Mouse (Mus musculus) neural tube, embryonic 11.5 days (tissue): ENCODE data around the gene Pglyrp2. TPM values are rescaled to one million over a fixed set of nuclear protein-coding genes. Genes with fewer than 3 reads are reported as not detected.

Source experiments
- ATAC-seq: fragments of 200-750 bp; cut with Nextera tagmentation; 2 replicates; pipeline ENCODE4 v1.8.0; 2017; ENCODE audit warnings: moderate number of reproducible peaks, mild to moderate bottlenecking, moderate TSS enrichment, moderate library complexity; ENCODE audit not compliant: insufficient read depth, low FRiP score, low TSS enrichment
- DNase-seq: peaks from one replicate; pipeline ENCODE4 v3.0.0-alpha.2; 2015; ENCODE audit warnings: low spot score
- H3K27ac ChIP-seq: fragments of 300-500 bp; sonication (generic); 2 replicates; pipeline ENCODE4 v1.5.1; 2014; ENCODE audit warnings: low read depth, mild to moderate bottlenecking, low read length
- H3K27me3 ChIP-seq: fragments of 300-500 bp; sonication (generic); 2 replicates; pipeline ENCODE4 v1.6.1; 2014; ENCODE audit warnings: mild to moderate bottlenecking, low read length, mixed read lengths; ENCODE audit not compliant: control insufficient read depth, insufficient read depth
- H3K36me3 ChIP-seq: fragments of 300-500 bp; sonication (generic); 2 replicates; pipeline ENCODE4 v1.6.1; 2014; ENCODE audit warnings: mild to moderate bottlenecking, low read length, moderate library complexity, mixed read lengths; ENCODE audit not compliant: control insufficient read depth, insufficient read depth
- H3K4me1 ChIP-seq: fragments of 300-500 bp; sonication (generic); 2 replicates; pipeline ENCODE4 v1.6.1; 2014; ENCODE audit warnings: low read length, mixed read lengths; ENCODE audit not compliant: control insufficient read depth, insufficient read depth
- H3K4me2 ChIP-seq: fragments of 300-500 bp; sonication (generic); 2 replicates; pipeline ENCODE4 v1.6.1; 2014; ENCODE audit warnings: low read depth, mild to moderate bottlenecking, moderate library complexity
- H3K4me3 ChIP-seq: fragments of 300-500 bp; sonication (generic); 2 replicates; pipeline ENCODE4 v1.5.1; 2014; ENCODE audit warnings: low read depth, low read length
- H3K9ac ChIP-seq: fragments of 300-500 bp; sonication (generic); 2 replicates; pipeline ENCODE4 v1.6.1; 2014; ENCODE audit warnings: mild to moderate bottlenecking, low read length
- H3K9me3 ChIP-seq: fragments of 300-500 bp; sonication (generic); 2 replicates; pipeline ENCODE4 v1.6.1; 2016; ENCODE audit warnings: low read length; ENCODE audit not compliant: control insufficient read depth
- WGBS: fragments of 180-500 bp; shearing (Covaris S2); extraction: QIAGEN DNeasy Blood & Tissue Kit; methylation state at CpG from one replicate; pipeline ENCODE4 v1.1.7; 2014; 5-methylcytosine and 5-hydroxymethylcytosine counted together
- polyA plus RNA-seq: library from polyadenylated mRNA; unstranded; fragments of >200 nt; fragmentation: Nextera tagmentation; extraction: Ambion mirVana; gene quantifications from 2 replicates; pipeline ENCODE4 v1.2.1, GENCODE M21; 2014

Gene Pglyrp2
- polyA plus RNA-seq, 1 experiment from 2014 or later: not detected

- Histone ChIP-seq H3K4me1 (no peaks in the 10 kb centered on the region), H3K9ac (no peak overlapping the region), H3K9me3 (no peaks in the 10 kb centered on the region), H3K27me3 (peaks cover 6% of the 10 kb centered on the region; the same call in 1 of the 2 replicates), H3K4me2 (no peak overlapping the region), H3K4me3 (no peak overlapping the region), H3K36me3 (no peaks in the 10 kb centered on the region), H3K27ac (no peak overlapping the region)
- ATAC-seq (no peak), DNase-seq (no peak)
- 80% methylated on average over 2 of the region's 2 CpGs for whole genome bisulfite sequencing
Observed at GRCm38 (mm10) chr17:32419989-32420388, 4.0 kb downstream of the Pglyrp2 start.

- H3K9me3 ChIP-seq: no peaks in the 10 kb centered on the region
- H3K4me2 ChIP-seq: no peak overlapping the region
- H3K27ac ChIP-seq: no peak overlapping the region
- no peak overlapping the region for H3K9ac ChIP-seq
- no peak for ATAC-seq
- H3K4me3 ChIP-seq: no peak overlapping the region
- H3K27me3 ChIP-seq: peaks cover 6% of the 10 kb centered on the region; the same call in 1 of the 2 replicates
- DNase-seq: no peak
- H3K36me3 ChIP-seq: no peaks in the 10 kb centered on the region
- 93% methylated on average over 14 of the region's 14 CpGs for WGBS
- H3K4me1 ChIP-seq: no peaks in the 10 kb centered on the region
Observed at GRCm38 (mm10) chr17:32416771-32417170, 7.2 kb downstream of the Pglyrp2 start.

GRCm38 (mm10) chr17:32415417-32416020, 8.4 kb downstream of the Pglyrp2 start:
- Histone ChIP-seq H3K27ac (no peak overlapping the region), H3K9ac (no peak overlapping the region), H3K9me3 (no peaks in the 10 kb centered on the region), H3K36me3 (no peaks in the 10 kb centered on the region), H3K4me3 (no peak overlapping the region), H3K4me1 (no peaks in the 10 kb centered on the region), H3K4me2 (no peak overlapping the region), H3K27me3 (peaks cover 6% of the 10 kb centered on the region; the same call in 1 of the 2 replicates)
- no peak for DNase-seq
- no peak for ATAC-seq
- WGBS: 55% methylated on average over 24 of the region's 24 CpGs

- Histone ChIP-seq H3K9ac (no peak overlapping the region), H3K4me3 (no peak overlapping the region), H3K27me3 (peaks cover 6% of the 10 kb centered on the region; the same call in 1 of the 2 replicates), H3K4me1 (no peaks in the 10 kb centered on the region), H3K9me3 (no peaks in the 10 kb centered on the region), H3K27ac (no peak overlapping the region), H3K36me3 (no peaks in the 10 kb centered on the region), H3K4me2 (no peak overlapping the region)
- WGBS: 81% methylated on average over 6 of the region's 6 CpGs
- ATAC-seq (no peak), DNase-seq (no peak)
Observed at GRCm38 (mm10) chr17:32411898-32412297, 12.1 kb downstream of the Pglyrp2 start.

GRCm38 (mm10) chr17:32403417-32403816, 20.6 kb downstream of the Pglyrp2 start, which contains the start of gene Rasal3:
Rasal3 (minus strand) TSS chr17:32403583.
- Histone ChIP-seq H3K36me3 (no peaks in the 10 kb centered on the region), H3K4me3 (no peak within 1 kb of the TSS), H3K9me3 (no peaks in the 10 kb centered on the region), H3K27me3 (peaks cover 8% of the 10 kb centered on the region), H3K27ac (no peak within 1 kb of the TSS), H3K4me2 (no peak within 1 kb of the TSS), H3K4me1 (no peaks in the 10 kb centered on the region), H3K9ac (no peak within 1 kb of the TSS)
- DNase-seq (no peak), ATAC-seq (no peak)
- WGBS: 82% methylated on average over 8 of the region's 8 CpGs

DNA sequence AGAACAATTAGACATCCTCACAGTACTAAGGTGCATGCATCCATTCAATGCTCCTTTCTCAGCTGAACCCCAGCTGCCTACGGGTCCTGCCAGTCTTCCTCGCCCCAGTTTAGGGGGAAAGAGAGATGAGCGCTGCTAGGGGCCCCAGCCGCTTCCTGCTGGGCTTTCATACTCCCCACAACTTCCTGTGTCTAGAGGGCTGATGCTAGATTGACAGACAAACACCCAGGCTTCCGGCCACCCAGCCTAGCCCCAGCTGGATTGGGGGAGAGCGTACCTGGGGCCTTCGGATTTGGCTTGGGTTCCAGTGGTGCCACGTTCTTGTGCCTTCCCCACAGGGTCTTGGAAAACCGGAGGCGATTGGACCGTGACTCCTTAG, 21.2 kb downstream of the Pglyrp2 start:
- WGBS: 76% methylated on average over 11 of the region's 11 CpGs
- Histone ChIP-seq H3K9me3 (no peaks in the 10 kb centered on the region), H3K27ac (no peak overlapping the region), H3K4me1 (no peaks in the 10 kb centered on the region), H3K27me3 (peaks cover 14% of the 10 kb centered on the region), H3K36me3 (no peaks in the 10 kb centered on the region), H3K9ac (no peak overlapping the region), H3K4me3 (no peak overlapping the region), H3K4me2 (no peak overlapping the region)
- DNase-seq (no peak), ATAC-seq (no peak)

DNA sequence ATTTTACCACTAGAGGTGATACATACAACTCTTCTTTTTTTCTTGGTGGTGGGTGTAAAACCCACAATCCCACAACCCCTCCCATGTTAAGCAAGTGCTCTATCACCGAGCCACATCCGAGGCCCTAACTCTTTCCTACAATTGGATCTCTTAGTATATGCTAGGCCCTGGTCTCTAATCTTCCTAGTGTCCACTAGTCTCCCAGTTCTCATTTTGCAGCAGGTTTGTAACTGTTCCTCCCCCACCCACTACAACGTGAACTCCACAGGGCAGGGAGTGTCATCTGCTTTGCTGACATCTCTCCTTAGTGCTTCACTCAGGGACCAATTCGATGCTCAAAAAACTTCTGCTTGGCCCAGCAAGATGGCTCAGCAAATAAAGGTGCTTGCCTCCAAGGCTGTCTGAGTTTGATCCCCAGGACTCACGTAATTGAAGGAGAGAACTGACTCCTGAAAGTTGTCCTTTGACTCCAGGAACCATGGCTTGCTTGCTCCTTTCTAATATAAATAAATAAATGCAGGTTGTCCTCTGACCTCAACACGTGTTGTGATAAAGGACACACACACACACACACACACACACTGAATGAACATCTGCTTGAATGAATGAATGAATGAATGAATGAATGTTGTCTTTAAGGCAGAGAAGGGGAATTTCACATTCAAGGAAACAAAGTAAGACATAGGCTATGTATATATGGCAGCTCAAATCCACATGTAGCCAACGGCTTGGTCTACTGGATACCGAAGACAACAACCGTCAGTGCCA, 21.8 kb downstream of the Pglyrp2 start:
- peaks cover 20% of the 10 kb centered on the region for H3K27me3 ChIP-seq
- H3K36me3 ChIP-seq: no peaks in the 10 kb centered on the region
- H3K4me1 ChIP-seq: no peaks in the 10 kb centered on the region
- WGBS: 83% methylated on average over 9 of the region's 9 CpGs
- H3K4me2 ChIP-seq: no peak overlapping the region
- ATAC-seq (no peak), DNase-seq (no peak)
- H3K9me3 ChIP-seq: no peaks in the 10 kb centered on the region
- H3K4me3 ChIP-seq: no peak overlapping the region
- no peak overlapping the region for H3K9ac ChIP-seq
- H3K27ac ChIP-seq: no peak overlapping the region

DNA sequence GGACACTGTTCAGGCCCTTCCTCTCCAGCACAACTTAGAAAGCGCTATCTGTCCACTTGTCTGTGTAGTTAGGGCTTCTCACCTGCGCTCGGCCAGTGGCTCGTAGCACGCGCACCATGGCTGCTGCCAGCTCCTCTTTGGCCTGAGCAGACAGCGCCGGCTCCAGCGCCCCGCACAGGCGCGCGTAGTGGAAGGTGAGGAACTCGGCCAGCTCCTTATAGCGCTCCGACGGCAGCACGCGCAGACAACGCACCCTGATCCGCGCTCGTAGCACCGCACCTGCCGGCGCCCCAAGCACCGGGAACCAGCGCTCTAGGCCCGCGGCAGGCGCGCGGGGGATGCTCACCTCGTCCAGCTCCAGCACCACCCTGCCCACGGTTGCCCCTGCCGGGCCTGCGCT, 27.7 kb downstream of the Pglyrp2 start:
- H3K9me3 ChIP-seq: no peaks in the 10 kb centered on the region
- ATAC-seq (no peak), DNase-seq (no peak)
- peaks cover 69% of the 10 kb centered on the region for H3K27me3 ChIP-seq
- H3K27ac ChIP-seq: no peak overlapping the region
- peak overlapping the region; percentile 24; the same call in 1 of the 2 replicates for H3K4me2 ChIP-seq
- 3% methylated on average over 33 of the region's 37 CpGs for WGBS
- H3K4me1 ChIP-seq: peaks cover 6% of the 10 kb centered on the region
- peak overlapping the region; percentile 18 for H3K4me3 ChIP-seq
- no peak overlapping the region for H3K9ac ChIP-seq
- no peaks in the 10 kb centered on the region for H3K36me3 ChIP-seq

DNA sequence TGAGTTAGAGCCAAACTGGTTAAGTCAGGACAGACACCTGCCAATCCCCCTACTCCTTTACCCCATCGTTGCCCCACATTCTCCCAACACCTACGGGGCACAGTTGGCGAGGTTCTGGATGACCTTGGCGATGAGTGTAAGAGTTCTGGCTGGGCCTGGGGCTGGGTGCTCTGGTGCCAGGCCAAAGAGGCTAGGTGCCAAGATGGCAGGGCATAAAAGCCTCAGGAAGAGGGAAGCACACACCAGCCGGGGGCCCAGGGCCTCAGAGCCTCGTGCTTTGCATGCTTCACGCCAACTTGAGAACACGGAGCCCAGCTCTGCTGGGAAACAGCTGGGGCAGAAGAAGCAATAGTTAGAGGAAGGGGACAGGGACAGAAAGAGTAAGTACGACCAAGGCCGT, 30.0 kb downstream of the Pglyrp2 start:
- DNase-seq: no peak

More for the DNA sequence above, 30.0 kb downstream of the Pglyrp2 start:
- H3K36me3 ChIP-seq: no peaks in the 10 kb centered on the region
- H3K27me3 ChIP-seq: peaks cover 71% of the 10 kb centered on the region
- H3K4me3 ChIP-seq: no peak overlapping the region
- H3K9me3 ChIP-seq: no peaks in the 10 kb centered on the region
- peaks cover 6% of the 10 kb centered on the region for H3K4me1 ChIP-seq
- no peak overlapping the region for H3K27ac ChIP-seq
- no peak overlapping the region for H3K9ac ChIP-seq
- no peak for ATAC-seq
- 93% methylated on average over 10 of the region's 10 CpGs for WGBS
- no peak overlapping the region for H3K4me2 ChIP-seq
